Mouse (Mus musculus): Measurements from ENCODE around the gene Podnl1.

GRCm38 (mm10) chr8:84176560-84176959 lies 50.8 kb downstream of the Podnl1 start:
- TF ChIP-seq POLR2A (IDR thresholded peaks at IDR 0.05; ENCODE audit: insufficient read depth, low read depth, low read length) = no peak
- TF ChIP-seq CTCF (IDR thresholded peaks at IDR 0.05; ENCODE audit: insufficient read depth, low read depth, low read length) = no peak

Data from olfactory bulb, adult 2 months (tissue).